In genomic region chr14:34309907-34310233, GRCm38 (mm10) we compare ENCODE assay signal across 9 mouse cellular contexts. TPM values are rescaled to one million over a fixed set of nuclear protein-coding genes. Genes with fewer than 3 reads are reported as not detected.
A peak's percentile ranks its signal among the peaks of the same experiment; 100 is the strongest.
DNase-seq lines count a peak whose midpoint lies in the region; ATAC-seq and TF ChIP-seq lines count a peak whose summit lies in the region.
"Had no signal": no experiment of that assay in that cellular context is flagged by ENCODE, and none has a peak within 500 bp of the region (broad histone marks: within the 10 kb centered on the region; RNA-seq: fewer than 3 reads in every experiment).

No protein-coding gene starts in this region.

- no peaks in the 10 kb centered on the region for H3K27me3 ChIP-seq in heart, embryonic 13.5 days (replicated peaks)
- no peaks in the 10 kb centered on the region for H3K27me3 ChIP-seq in forebrain, embryonic 16.5 days (replicated peaks; ENCODE audit: control insufficient read depth, insufficient read depth, low read length)
- H3K27me3 ChIP-seq in liver, postnatal 0 days (ENCODE audit: insufficient read depth, low read length): no peaks in the 10 kb centered on the region
- H3K27me3 ChIP-seq: Patski had no signal

- peaks cover 31% of the 10 kb centered on the region for H3K4me1 ChIP-seq in heart, embryonic 13.5 days
- H3K4me1 ChIP-seq in forebrain, embryonic 16.5 days (replicated peaks; ENCODE audit: control insufficient read depth, insufficient read depth, low read length): peaks cover 22% of the 10 kb centered on the region
- H3K4me1 ChIP-seq in liver, postnatal 0 days (ENCODE audit: insufficient read depth): peaks cover 9% of the 10 kb centered on the region

- H3K9ac ChIP-seq in heart, embryonic 13.5 days: peak overlapping the region; percentile 83
- peak overlapping the region; percentile 98 for H3K9ac ChIP-seq in forebrain, embryonic 16.5 days (replicated peaks; ENCODE audit: low read depth, low read length)
- peak overlapping the region; percentile 96 for H3K9ac ChIP-seq in liver, postnatal 0 days (replicated peaks)

- intact Hi-C loops in heart, postnatal 10 days (cut with DNase I): loop anchor here (2.0 to 5.0 kb wide), 3 partner anchors 38 to 192 kb away; partner anchors contain the start of gene Bmpr1a

- peak overlapping the region; percentile 86 for H3K4me3 ChIP-seq in heart, embryonic 13.5 days
- peak overlapping the region; percentile 97 for H3K4me3 ChIP-seq in forebrain, embryonic 16.5 days (replicated peaks; ENCODE audit: low read length)
- peak overlapping the region; percentile 83 for H3K4me3 ChIP-seq in liver, postnatal 0 days (ENCODE audit: low read depth, low read length)

- peak overlapping the region; percentile 97 for H3K27ac ChIP-seq in heart, embryonic 13.5 days (replicated peaks)
- H3K27ac ChIP-seq in forebrain, embryonic 16.5 days (ENCODE audit: low read length): peak overlapping the region; percentile 88
- peak overlapping the region; percentile 98 for H3K27ac ChIP-seq in liver, postnatal 0 days (ENCODE audit: low read depth)

- no peak for TF ChIP-seq EP300 in liver, postnatal 0 days (IDR thresholded peaks at IDR 0.05; ENCODE audit: low read depth)

- peaks cover 7% of the 10 kb centered on the region; the same call in 1 of the 2 replicates for H3K36me3 ChIP-seq in heart, embryonic 13.5 days
- no peaks in the 10 kb centered on the region for H3K36me3 ChIP-seq in forebrain, embryonic 16.5 days (ENCODE audit: control insufficient read depth, insufficient read depth)
- H3K36me3 ChIP-seq in liver, postnatal 0 days (replicated peaks; ENCODE audit: insufficient read depth, low read length): no peaks in the 10 kb centered on the region

- TF ChIP-seq CTCF in liver, postnatal 0 days (IDR thresholded peaks at IDR 0.05; ENCODE audit: low read depth): no peak

- H3K9me3 ChIP-seq in heart, embryonic 13.5 days: no peaks in the 10 kb centered on the region
- no peaks in the 10 kb centered on the region for H3K9me3 ChIP-seq in forebrain, embryonic 16.5 days (ENCODE audit: control insufficient read depth, low read length)
- H3K9me3 ChIP-seq in liver, postnatal 0 days (ENCODE audit: low read length): no peaks in the 10 kb centered on the region

- peak overlapping the region; percentile 86 for H3K4me2 ChIP-seq in heart, embryonic 13.5 days
- peak overlapping the region; percentile 65 for H3K4me2 ChIP-seq in forebrain, embryonic 16.5 days (ENCODE audit: low read length)
- H3K4me2 ChIP-seq in liver, postnatal 0 days (ENCODE audit: low read depth, low read length): peak overlapping the region; percentile 96

- no peak for DNase-seq in heart, postnatal 10 days
- peak; percentile 30 for DNase-seq in ES-CJ7 (ENCODE audit: low read depth, low spot score)
- DNase-seq in liver, postnatal 0 days: no peak
- DNase-seq in left cerebral cortex, adult 18-20 months (ENCODE audit: low spot score in 2 of 2): no peak
- no peak for DNase-seq in right cerebral cortex, adult 18-20 months
- no peak for DNase-seq in B cell, adult 2 months

- ATAC-seq in heart, embryonic 13.5 days (ENCODE audit: extremely low read depth, insufficient number of reproducible peaks, low FRiP score, low TSS enrichment): no peak
- no peak for ATAC-seq in forebrain, embryonic 16.5 days
- ATAC-seq in liver, postnatal 0 days: no peak

- 11% methylated on average over 5 of the region's 5 CpGs for WGBS in heart, embryonic 13.5 days
- 15% methylated on average over 5 of the region's 5 CpGs for WGBS in forebrain, embryonic 16.5 days
- 7% methylated on average over 5 of the region's 5 CpGs for WGBS in liver, postnatal 0 days (ENCODE audit: insufficient replicate concordance)

RNA-seq across cellular contexts. Expression of gene Shld2, which starts 0.4 kb away (rescaled TPM):
- polyA plus RNA-seq in heart, embryonic 13.5 days (2015; fragmentation: Nextera tagmentation; extraction: Ambion mirVana): 5.9 and 7.3 TPM in 2 replicates
- total RNA-seq in heart, postnatal 10 days (2021): 1 to 10 TPM; 7.4 to 7.7 TPM
- 6.6 TPM in 2 replicates for polyA plus RNA-seq in forebrain, embryonic 16.5 days (2015; fragmentation: Nextera tagmentation; extraction: Ambion mirVana)
- polyA plus RNA-seq in liver, postnatal 0 days (2015; fragmentation: Nextera tagmentation; extraction: Ambion mirVana): 10.7 and 13.6 TPM in 2 replicates
- total RNA-seq in left cerebral cortex, adult 18-20 months (2021): 10 to 100 TPM in 1 of 2 experiments, 1 to 10 TPM in 1; 10.0 to 11.9 TPM

RNA-seq across cellular contexts. Expression of gene Glud1, which starts 0.7 kb away (rescaled TPM):
- 56.0 and 56.9 TPM in 2 replicates for polyA plus RNA-seq in heart, embryonic 13.5 days (2015; fragmentation: Nextera tagmentation; extraction: Ambion mirVana)
- 100 to 1,000 TPM; 130 to 141 TPM for total RNA-seq in heart, postnatal 10 days (2021)
- 86.0 and 94.3 TPM in 2 replicates for polyA plus RNA-seq in forebrain, embryonic 16.5 days (2015; fragmentation: Nextera tagmentation; extraction: Ambion mirVana)
- polyA plus RNA-seq in liver, postnatal 0 days (2015; fragmentation: Nextera tagmentation; extraction: Ambion mirVana): 159 and 163 TPM in 2 replicates
- total RNA-seq in left cerebral cortex, adult 18-20 months (2021): 100 to 1,000 TPM; 270 to 302 TPM

RNA-seq across cellular contexts. Expression of gene Fam25c, which starts 45.4 kb away (rescaled TPM):
- not detected in 2 replicates for polyA plus RNA-seq in heart, embryonic 13.5 days (2015; fragmentation: Nextera tagmentation; extraction: Ambion mirVana)
- total RNA-seq in heart, postnatal 10 days (2021): not detected
- 0.97 TPM in 1 of 2 replicates, not detected in the other for polyA plus RNA-seq in forebrain, embryonic 16.5 days (2015; fragmentation: Nextera tagmentation; extraction: Ambion mirVana)
- polyA plus RNA-seq in liver, postnatal 0 days (2015; fragmentation: Nextera tagmentation; extraction: Ambion mirVana): 5.8 and 5.9 TPM in 2 replicates
- not detected for total RNA-seq in left cerebral cortex, adult 18-20 months (2021)
- polyA plus RNA-seq: Patski had no signal
